Mouse (Mus musculus) urinary bladder, adult 18-20 months (tissue): ENCODE measurements at regions not wholly inside any gene's neighbourhood (a gene's known extent, or its start where the extent isn't known, plus 50 kb on each side); places are given as distances from the start of the nearest gene placed in this dataset.

ENCODE experiments used
- DNase-seq, 2 experiments: peaks; one replicate each; pipeline ENCODE4 v3.0.0; 2022; ENCODE audit warnings: low spot score in 2 of 2, mixed read lengths in 2 of 2

- DNase-seq: no peak
Measured at GRCm38 (mm10) chr17:54214804-54215203, 84.0 kb downstream of the Slc5a7 start.

- no peak for DNase-seq
Measured at GRCm38 (mm10) chr17:54201710-54202109, 97.1 kb downstream of the Slc5a7 start.

- no peak for DNase-seq
Measured at GRCm38 (mm10) chr17:54192231-54192573, 106.6 kb downstream of the Slc5a7 start.

GRCm38 (mm10) chr17:54191526-54192230 is 107.2 kb downstream of the Slc5a7 start:
- DNase-seq: no peak

- DNase-seq: no peak
Measured at GRCm38 (mm10) chr17:54188997-54189553, 109.8 kb downstream of the Slc5a7 start.

GRCm38 (mm10) chr17:54182073-54182472 is 116.8 kb downstream of the Slc5a7 start:
- DNase-seq: no peak

- no peak for DNase-seq
Measured at GRCm38 (mm10) chr17:54180563-54180962, 118.3 kb downstream of the Slc5a7 start.

- DNase-seq: no peak
Measured at GRCm38 (mm10) chr17:54170762-54171161, 128.1 kb downstream of the Slc5a7 start.

- no peak for DNase-seq
Measured at GRCm38 (mm10) chr17:54168039-54168438, 130.8 kb downstream of the Slc5a7 start.

GRCm38 (mm10) chr17:54162383-54162782 is 136.5 kb downstream of the Slc5a7 start:
- DNase-seq: no peak

- peak; percentile 4 to 58 for DNase-seq
Measured at GRCm38 (mm10) chr17:54158753-54159152, 140.1 kb downstream of the Slc5a7 start.

- DNase-seq: no peak
Measured at GRCm38 (mm10) chr17:54158330-54158729, 140.5 kb downstream of the Slc5a7 start.

- no peak for DNase-seq
Measured at GRCm38 (mm10) chr17:54155801-54156200, 143.0 kb downstream of the Slc5a7 start.

- no peak for DNase-seq
Measured at GRCm38 (mm10) chr17:54154536-54154935, 144.3 kb downstream of the Slc5a7 start.
